Mouse (Mus musculus) forelimb bud, embryonic 11.5 days (tissue): ENCODE measurements around the gene H2afz.
"Not testable (repeated sequence)": the region's sequence is repeated elsewhere in the genome, so short reads cannot be mapped to it uniquely, and the experiment has no call there.

ENCODE experiments used
- DNase-seq: peaks from one replicate; pipeline ENCODE4 v3.0.0-alpha.2; 2012; ENCODE audit warnings: low read depth, low spot score

Gene H2afz

DNA sequence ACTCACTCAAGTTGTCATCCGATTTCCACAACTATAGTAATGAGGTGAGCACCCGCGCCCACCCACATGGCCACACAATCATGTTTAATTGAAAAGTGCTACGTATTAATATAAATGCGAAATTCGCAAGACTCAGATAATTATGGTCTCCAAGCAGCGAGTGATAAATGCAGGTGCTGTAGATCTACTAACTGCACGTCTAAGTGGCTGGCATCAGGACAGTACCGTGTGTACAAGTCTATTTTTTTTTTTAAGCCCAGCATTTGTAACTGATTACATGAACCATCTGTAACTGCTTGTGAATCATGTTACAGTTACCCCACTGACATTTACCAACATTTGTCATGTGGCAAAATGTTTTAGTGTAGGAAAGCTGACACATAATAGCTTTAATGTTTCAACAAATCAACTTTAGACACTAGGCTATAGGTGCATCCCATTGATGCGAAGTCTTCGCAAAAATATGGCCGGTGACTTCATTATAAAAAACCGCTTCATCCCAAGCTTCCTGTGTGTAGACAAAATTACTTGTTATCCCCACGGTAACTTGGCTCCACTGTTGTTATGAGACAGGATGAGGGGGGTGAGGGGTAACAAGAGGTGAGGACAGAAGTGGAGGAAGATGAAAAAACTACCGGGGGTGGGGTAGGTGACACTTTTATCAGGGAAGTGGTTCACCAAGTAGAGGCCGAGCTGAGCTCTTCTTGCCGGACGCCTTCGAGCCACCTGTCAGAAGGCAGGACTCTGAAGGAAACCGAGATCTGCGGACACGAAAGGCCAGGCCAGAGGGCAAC is 760 bp upstream of the H2afz start:
- no peak for DNase-seq

DNA sequence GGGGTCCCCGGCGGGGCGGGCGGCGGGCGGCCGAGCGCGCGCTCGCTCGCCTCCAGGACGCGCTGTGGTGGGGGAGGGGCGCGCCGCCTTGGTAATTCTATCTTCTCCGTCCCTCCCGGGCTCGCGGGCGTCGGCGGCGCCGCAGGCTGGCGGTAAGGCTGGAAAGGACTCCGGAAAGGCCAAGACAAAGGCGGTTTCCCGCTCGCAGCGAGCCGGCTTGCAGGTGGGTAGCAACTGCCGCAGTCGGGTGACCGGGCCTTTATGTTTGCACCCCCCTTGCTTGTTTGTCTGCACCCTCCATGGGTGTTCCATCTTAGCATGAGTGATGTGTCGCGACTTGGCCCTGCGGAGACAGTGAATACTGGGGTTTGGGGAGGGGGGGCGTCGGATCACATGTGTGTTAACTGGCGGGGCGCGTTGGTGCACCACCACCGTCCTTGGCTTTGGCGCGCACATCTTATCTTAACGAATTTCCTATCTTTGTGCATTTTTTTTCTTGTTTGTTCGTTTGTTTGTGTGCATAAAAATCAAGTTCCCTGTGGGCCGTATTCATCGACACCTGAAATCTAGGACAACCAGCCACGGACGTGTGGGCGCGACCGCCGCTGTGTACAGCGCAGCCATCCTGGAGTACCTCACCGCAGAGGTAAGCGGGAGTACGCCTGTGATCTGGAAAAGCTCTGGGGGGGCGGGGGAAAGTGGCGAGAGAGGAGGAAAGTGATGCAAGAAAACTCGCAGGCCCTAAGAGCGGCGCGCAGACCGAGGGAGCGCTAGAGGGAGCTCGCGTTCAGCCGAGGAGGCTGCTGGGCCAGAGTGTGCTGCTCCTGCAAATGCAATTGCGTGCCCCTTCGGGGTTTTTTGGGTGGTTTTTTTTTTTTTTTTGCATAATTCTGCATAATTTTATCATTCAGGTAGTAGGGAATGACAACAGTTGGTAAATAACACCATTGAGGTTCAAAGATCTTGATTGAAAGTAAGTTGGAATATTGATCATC is 998 bp downstream of the H2afz start:
- DNase-seq, result peak; percentile 85

DNA sequence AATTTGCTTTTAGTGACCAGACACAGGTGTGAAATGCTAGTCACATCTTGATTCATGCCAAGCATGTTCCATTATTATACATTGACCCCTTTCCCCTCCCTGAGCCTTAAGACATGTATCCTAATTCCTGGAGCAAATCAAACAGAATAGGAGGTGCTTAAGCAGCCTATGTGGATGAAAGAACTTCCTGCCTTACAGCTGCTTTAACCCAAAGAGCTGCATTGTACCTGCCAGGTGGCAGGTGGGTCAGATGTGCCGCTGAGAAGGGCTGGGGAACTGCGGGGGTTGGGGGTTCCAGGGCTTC is 2.8 kb downstream of the H2afz start:
- DNase-seq, result peak; percentile 67

DNA sequence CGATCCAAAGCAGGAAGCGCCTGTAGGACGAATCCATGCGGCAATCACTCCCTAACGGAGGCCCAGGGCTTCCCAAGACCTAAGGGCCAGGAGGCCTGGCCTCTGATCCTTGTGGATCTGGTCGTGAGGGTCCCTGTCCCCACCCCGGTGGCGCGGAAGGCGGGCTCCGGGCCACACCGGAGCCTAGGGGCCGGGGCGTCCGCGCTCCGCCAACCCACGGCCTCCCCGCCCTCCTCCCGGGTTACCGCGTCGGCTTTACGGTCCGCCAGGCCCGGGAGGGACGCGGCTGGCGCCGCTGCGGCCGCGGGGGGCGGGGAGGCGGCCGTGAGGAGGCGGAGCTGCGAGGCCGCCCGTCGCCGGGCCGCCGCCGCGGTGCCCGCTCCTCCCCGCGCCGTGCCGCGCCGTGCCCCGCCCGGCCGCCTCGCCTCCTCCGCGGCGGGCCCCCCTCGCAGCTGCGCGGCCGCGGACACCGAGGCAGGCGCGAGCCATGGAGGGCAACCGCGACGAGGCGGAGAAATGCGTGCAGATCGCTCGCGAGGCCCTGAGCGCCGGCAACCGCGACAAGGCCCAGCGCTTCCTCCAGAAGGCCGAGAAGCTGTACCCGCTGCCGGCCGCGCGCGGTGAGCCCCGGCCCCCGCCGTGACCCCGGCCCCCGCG is 3.3 kb downstream of the H2afz start, which contains the start of gene Dnajb14:
Gene Dnajb14 (plus strand): TSS at position 239 of the 657 bp plus-strand sequence.
- peak; percentile 29 for DNase-seq

DNA sequence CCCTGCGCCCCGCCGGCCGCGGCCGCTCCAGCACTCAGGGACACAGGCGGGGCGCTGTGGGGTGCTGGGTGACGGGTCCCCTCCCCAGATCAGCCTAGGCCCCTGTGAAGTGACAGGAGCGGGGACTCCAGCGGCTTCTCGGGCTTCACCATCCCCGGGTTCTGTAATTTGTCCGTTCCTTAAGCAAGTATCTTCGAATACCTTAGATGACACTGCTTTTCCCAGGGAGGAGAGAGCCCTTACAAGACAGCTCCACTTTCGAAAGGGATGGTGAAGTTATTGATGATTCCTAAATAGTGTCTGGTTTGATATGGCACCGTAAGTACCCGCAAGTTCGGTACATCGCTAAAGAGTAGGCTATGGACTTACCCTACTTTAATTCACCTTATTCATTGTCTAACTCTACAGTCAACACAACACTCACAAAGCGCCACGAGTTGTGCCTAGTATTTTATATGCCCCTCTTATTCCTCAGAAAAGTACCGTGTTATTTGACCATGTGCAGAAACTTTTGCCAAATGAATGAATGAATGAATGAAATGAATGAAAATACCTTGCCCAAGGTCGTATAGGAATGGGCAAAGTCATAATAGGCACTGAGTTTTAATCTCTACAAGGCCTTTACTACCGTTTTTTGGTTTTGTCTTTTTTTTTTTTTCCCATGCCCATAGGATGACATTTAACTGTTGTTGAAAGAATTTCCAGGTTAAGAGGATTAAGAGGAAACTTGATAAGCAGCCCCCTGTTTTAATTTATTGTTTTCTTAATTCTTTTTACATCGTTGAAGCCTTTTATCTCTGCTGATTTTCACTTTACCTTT is 4.0 kb downstream of the H2afz start:
- DNase-seq, result peak; percentile 43

DNA sequence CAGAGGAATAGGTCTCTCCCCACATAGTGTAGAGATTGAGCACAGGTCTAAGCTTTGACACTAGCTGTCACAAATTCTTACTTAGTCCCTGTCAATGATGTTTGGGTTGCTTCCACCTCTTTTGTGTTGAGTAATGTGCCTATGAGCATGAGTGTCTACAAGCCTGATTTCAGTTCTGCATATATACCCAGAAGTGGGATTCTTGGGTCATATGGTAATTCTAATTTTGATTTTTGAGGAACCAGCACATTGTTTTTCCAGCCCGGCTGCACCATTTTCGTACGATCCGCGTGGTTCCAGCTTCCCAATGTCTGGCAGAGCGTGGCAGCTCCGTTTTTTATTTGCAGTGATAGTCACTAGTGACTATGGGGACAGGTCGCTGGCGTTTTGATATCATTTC is 5.1 kb downstream of the H2afz start:
- no peak for DNase-seq

DNA sequence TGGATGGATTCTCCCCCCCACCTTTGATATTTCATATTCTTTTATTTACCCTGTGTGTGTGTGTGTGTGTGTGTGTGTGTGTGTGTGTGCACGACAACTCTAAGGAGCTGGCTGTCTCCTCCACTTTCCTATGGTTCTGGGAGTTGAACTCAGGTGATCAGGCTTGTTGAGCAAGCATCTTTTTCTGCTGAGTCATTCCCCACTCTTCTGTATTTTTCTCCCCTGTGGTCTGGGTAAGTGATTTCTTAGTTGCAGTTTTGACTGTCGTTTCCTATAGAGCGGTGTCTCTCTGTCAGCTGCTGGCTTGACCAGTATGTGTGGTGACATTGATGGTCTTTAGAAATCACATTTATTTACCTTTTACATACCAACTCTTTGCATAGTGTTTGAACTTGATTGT is 15.0 kb downstream of the H2afz start:
- DNase-seq, result no peak

DNA sequence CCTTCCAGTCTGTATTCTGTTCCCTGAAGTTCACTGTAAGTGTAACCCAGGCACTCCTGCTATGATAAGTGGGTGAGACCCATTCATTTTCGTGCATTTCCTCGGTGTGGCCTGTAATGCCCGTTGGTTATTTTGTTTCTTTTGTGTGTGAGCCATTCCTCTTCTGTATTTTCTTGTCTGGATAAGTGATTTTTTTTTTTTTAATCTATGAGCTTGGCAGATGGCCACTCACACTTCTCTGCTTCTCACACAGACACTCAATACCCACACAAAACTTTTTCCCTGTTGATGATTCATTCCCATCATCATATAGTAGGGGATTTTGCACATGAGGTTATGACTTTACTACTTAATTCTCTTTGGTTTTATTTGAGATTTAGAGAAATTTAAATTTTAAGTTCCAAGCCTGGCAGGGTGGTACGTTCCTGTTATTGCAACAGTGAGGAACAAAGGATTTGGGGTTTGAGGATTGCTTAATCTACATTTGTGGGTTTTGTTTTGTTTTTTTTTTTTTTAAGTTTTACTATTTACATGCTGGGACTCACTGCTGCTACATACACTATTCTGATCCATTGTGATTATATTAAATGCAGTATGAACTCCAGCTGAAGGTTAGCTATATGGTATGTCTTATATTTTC is 15.9 kb downstream of the H2afz start:
- no peak for DNase-seq

DNA sequence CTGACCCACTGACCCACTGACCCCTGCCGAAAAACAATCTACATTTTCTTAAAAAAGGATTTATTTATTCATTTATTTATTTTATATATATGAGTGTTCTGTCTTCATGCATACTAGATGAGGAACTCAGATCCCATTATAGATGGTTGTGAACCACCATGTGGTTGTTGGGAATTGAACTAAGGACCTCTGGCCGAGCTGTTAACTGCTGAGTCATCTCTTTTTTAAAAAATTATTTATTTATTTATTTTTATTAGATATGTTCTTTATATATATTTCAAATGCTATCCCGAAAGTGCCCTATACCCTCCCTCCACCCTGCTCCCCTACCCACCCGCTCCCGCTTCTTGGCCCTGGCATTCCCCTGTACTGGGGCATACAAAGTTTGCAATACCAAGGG is 16.8 kb downstream of the H2afz start:
- DNase-seq, result no peak

DNA sequence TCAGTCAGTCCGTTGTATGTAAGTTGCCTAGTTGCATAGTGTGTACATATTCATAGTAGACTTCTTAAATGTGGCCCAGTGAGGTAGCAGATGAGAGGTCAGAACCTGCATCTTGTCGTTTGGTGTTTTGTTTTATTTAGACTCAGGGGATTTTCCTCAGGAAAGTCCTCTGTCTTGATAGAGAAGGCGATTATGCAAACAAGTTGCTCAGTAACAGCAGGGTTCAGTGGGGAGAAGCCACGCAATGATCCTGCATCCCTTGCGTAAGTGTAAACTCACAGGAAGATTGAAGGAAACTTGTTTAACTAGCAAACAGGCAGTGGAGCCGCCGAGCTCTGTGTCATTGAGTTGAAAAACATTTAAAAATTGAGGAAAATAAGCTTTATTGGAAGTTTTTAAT is 23.7 kb downstream of the H2afz start:
- no peak for DNase-seq

DNA sequence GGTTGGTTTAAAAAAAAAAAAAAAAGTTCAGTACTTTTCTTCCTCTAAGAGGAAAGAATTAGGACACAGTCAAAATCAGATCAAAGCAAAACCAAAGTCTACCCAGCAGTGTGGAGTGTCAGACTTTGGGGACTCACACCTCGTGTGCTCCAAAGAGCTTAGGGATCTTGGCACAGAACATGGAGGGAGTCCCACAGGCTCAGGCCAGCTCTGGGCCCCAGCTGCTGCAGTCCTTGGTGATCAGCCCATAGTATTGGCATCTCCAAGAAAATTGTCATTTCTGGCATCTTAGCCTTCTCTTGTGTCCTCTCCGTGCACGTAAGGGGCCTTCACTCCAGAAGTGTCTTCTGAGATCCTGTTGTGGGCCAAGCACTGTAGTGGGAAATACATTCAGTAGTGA is 26.8 kb downstream of the H2afz start:
- DNase-seq, result no peak

DNA sequence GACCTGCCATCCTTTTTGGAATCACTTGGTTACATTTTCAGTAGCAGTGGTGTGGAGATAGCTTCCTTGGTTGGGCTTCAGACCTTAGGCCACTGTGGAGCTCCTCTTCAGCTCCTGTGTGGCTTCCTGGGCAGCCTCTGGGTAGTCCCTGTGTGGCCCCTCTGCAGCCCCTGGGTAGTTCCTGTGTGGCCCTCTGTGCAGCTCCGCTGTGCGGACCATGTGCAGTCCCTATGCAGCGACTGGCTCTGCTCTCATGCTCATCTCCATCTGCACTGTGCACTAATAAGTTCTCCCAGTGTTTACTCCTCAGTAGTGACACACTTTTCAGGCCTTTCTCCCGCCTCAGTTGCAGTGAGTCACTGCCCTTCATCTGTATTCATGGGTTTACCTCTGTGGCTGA is 27.8 kb downstream of the H2afz start:
- DNase-seq, result no peak

DNA sequence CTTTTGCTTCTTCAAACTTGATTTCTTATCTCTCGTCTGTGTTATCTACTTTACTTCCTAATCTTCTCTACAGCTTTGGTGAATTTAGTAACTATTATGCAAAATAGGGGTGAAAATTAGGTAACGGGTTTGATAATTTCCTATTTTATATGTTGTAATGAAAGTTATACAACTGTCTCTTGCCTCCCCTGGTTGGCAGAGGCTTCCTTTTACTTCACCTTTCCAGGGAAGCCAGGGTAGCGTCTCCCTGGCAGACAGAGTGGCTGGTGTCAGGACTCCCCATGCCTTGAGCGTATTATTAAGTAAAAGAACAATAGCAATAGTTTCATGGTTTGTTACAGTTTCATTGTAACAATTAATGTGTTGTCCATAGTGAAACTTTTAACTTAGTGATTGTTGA is 29.5 kb downstream of the H2afz start:
- no peak for DNase-seq

DNA sequence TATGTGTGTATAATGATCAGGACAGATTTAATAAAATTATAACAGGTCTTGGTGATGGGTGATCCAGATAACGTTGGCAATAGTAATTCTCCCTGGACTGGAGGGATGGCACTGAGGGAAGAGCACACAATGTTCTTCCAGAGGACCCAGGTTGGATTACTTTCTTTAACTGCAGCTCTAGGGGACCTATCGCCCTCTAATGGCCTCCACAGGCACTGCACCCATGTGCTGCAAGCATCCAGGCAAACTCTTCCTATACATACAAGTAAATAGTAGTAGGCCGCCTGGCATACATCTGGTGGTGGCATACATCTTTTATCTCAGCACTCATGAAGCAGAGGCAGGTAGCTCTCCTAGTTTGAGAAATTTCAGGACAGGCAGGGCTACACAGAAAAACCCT is 30.9 kb downstream of the H2afz start:
- no peak for DNase-seq

DNA sequence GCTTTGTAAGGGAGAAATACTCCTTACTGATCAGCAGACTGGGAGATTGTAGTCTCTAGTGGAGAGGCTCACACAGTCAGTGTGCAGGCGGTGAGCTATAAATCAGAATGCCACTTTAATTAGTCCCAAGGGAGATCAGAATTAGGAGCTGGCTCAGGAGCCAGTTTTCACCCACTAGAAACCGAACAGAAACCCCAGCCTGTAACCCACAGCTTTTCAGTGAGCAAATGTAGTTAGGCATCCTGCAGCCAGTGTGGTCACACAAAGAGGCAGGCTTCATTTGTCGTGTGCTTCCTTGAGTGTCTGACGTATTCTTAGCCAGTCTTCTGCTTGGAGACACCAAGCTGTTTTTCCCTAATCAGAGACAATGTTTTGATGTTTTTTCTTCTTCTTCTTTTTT is 32.1 kb downstream of the H2afz start:
- DNase-seq, result no peak

DNA sequence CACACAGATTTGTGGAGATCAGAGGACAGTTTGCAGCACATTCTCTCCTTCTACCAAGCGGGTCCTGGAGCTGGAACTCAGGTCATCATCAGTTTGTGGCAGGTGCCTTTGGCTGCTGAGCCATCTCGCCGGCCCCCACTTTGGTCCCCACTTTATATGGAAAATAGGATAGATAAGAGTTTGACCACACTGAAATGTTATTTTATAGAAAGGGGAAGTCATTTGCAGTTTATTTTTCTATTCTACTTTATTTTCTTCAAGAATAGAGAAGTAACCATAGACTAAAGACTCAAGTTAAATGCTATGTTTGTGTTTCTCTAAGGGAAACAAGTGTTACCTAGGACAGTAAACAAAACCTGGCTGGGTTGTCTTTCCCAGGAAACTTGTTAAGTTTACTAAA is 32.6 kb downstream of the H2afz start:
- DNase-seq, result no peak

DNA sequence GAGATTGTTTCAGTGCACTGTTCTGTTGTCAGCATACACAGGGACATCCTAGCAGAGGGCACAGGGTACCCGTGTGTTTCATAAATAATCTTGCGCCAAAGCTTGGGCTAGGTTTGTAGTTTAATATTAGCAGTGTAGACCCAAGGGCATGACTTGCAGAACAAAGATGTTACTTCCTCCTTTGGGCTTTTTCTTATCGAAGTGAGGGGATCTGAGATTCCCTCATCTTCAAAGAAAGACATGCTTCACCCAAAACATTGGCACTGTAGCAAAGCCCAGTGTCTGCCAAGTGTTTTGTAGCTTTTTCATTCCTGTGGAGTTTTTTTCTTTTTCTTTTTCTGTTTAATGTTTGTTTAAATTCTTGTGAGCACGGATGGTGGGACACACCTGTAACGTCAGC is 33.4 kb downstream of the H2afz start:
- DNase-seq, result no peak

DNA sequence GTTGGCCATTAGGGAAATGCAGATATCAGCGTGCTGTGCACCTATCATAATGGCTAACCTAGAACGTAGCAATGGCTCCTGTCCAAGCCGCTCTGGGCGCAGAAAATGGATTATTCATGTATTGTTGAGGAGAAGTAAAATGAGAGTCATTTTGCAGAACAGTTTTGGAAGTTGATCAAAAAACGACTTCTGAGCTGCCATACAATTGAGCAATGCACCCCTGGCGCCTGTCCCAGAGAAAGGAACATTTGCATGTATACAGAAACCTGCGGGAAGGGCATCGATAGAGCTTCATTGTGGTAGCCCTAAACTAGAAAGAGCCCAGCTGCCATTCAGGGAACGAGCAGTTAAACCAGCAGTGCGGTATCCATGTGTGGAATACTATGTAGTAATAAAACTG is 35.9 kb downstream of the H2afz start:
- DNase-seq, result no peak

DNA sequence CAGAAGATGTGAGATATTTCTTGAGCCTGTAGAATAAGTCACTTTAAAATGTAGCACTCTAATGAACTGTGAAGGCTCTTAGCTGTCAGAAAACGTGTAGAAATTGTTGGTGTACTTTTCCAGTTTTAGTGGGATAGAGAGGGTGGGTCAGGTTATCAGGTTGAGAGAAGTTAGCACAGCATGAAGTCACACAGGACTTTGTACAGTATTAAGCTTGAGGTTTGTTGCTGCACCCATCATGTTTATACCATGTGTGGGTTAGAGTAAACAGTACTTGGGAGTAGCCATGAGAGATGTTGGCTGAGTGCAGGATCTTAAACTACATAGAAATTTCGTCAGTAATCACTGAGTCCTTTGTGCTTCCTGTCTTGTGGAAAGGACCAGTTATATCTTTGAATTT is 48.8 kb downstream of the H2afz start:
- no peak for DNase-seq

DNA sequence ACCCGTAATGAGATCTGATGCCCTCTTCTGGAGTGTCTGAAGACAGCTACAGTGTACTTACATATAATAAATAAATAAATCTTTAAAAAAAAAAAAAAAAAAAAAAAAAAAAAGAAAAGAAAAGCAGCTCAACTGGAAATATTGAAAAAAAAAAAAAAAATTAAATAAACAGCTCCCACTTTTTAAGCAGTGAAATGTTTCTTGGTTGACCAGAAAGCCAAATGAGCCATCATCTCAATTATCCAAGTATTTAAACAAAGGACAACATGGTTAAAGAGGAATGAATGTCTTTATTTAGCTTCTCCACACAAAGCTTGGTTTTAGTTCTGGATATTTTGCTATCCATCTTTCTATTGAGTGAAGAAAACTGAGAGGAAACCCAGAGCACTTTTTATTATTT is 50.3 kb downstream of the H2afz start:
- not testable (repeated sequence) for DNase-seq
